Mouse (Mus musculus) layer of hippocampus, postnatal 36 days (tissue): Measurements from ENCODE around the gene Zfp873. TPM values are rescaled to one million over a fixed set of nuclear protein-coding genes. Genes with fewer than 3 reads are reported as not detected.
A peak's percentile ranks its signal among the peaks of the same experiment; 100 is the strongest.
"Not testable (repeated sequence)": the region's sequence is repeated elsewhere in the genome, so short reads cannot be mapped to it uniquely, and the experiment has no call there.

Experiments
- DNase-seq, 2 experiments: peaks; one replicate each; pipeline ENCODE4 v3.0.0; 2022
- total RNA-seq, 2 experiments: library from RNA; stranded (reverse); gene quantifications; 2 replicates each; pipeline ENCODE4 v1.2.3; 2021

Gene Zfp873
- total RNA-seq = 10 to 100 TPM; 13.9 to 14.3 TPM

GRCm38 (mm10) chr10:82047597-82048459 is at the start of gene Zfp873:
Gene Zfp873 (plus strand): TSS chr10:82048123.
- peak; percentile 91 to 92 for DNase-seq

- DNase-seq = not testable (repeated sequence)
These were observed 44.7 kb upstream of the Zfp873 start for GRCm38 (mm10) chr10:82003209-82003608.

- not testable (repeated sequence) for DNase-seq
These were observed 43.1 kb upstream of the Zfp873 start for GRCm38 (mm10) chr10:82004822-82005221.

GRCm38 (mm10) chr10:82042191-82042590 is 5.7 kb upstream of the Zfp873 start:
- DNase-seq = no peak

GRCm38 (mm10) chr10:82046603-82047002 is 1.3 kb upstream of the Zfp873 start:
- no peak for DNase-seq

- not testable (repeated sequence) for DNase-seq
These were observed 509 bp downstream of the Zfp873 start for GRCm38 (mm10) chr10:82048460-82048804.

GRCm38 (mm10) chr10:82082728-82083621 is 35.1 kb downstream of the Zfp873 start, which contains the start of gene BC024063:
Gene BC024063 (plus strand): TSS chr10:82083353.
- DNase-seq = peak; percentile 68 to 76

- DNase-seq = peak in 1 of 2 experiments; percentile 3
These were observed 35.7 kb downstream of the Zfp873 start for GRCm38 (mm10) chr10:82083622-82083971.

Other genes with a start within 250 kb of the Zfp873 start
- gene Gm4767, start 235.9 kb upstream of the Zfp873 start, total RNA-seq = 1 to 10 TPM; 2.6 to 3.8 TPM
- 1 to 10 TPM; 3.0 to 3.7 TPM for gene Gm32687, start 184.2 kb upstream of the Zfp873 start, total RNA-seq
- gene Zfp781, start 117.6 kb upstream of the Zfp873 start, total RNA-seq = 1 to 10 TPM; 4.4 to 4.6 TPM
- gene BC024063, start 35.2 kb downstream of the Zfp873 start, total RNA-seq = 1 to 10 TPM; 7.5 to 9.8 TPM
- gene AU041133, start 79.9 kb downstream of the Zfp873 start, total RNA-seq = 10 to 100 TPM; 10.0 to 10.7 TPM
- gene Zfp938, start 193.2 kb downstream of the Zfp873 start, total RNA-seq = 10 to 100 TPM; 22.8 to 23.9 TPM